Mouse (Mus musculus) left cerebral cortex, adult 8-10 months (tissue): ENCODE measurements at regions not wholly inside any gene's neighbourhood (a gene's known extent, or its start where the extent isn't known, plus 50 kb on each side); places are given as distances from the start of the nearest gene placed in this dataset.
"Not testable (repeated sequence)": the region's sequence is repeated elsewhere in the genome, so short reads cannot be mapped to it uniquely, and the experiment has no call there.

Source experiments
- DNase-seq, 2 experiments: peaks; one replicate each; pipeline ENCODE4 v3.0.0; 2022; ENCODE audit warnings: low spot score in 2 of 2

DNA sequence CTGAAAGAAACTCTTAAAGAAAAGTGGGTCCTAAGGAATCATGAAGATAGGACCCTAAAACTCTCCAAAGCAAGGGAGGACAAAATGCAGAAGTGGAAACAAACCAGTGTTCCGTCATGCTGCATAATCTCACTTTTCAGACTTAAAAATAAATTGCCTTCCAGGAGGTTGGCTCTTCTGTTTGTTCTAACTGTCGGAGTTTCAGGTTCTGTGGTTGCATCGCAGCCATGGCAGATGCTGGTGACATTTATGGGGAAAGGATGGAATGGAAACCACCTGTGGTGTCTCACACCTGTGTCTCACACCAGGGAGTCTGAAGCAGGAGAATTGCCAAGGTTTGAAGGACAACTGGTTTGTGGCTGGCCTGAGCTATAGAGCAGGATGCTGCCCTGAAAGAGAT lies 50.9 kb upstream of the Hivep1 start:
- no peak for DNase-seq

DNA sequence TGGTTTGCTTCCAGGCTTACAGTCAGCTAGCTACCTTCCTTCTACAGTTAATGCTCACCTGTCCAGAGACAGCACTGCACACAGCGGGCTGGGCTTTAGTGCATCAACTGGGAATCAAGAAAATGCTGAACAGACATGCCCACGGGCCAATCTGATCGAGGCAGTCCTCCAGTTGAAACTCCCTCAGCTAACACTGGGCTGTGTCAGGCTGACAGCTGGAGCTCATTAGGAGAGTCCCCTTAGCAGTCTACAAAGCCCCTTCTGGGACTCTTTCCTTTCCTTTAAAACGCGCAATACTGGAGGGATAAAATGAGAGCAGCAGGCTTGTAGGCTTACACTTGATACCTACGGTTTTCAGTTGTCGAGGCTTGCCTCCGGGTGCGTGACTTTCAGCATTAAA lies 53.9 kb upstream of the Hivep1 start:
- DNase-seq, result no peak

DNA sequence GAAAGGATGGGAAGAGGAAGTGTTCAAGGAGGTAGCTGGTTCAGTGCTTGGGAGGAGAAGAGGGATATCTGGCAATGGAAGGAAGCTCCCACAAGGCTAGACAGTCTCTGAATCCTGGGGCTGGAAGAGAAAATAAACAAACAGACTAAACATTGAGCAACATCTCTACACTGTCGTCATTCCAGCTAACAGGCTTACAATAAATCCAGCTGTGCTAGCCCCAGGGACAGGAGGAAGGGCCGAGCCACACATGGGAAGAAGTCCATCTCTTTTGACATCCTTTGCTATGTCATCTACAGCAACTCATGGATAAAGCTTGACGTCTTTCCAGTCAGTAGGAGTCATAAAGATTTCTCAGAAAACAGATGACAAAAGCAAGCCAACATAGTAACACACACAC lies 57.7 kb upstream of the Hivep1 start:
- DNase-seq, result no peak

DNA sequence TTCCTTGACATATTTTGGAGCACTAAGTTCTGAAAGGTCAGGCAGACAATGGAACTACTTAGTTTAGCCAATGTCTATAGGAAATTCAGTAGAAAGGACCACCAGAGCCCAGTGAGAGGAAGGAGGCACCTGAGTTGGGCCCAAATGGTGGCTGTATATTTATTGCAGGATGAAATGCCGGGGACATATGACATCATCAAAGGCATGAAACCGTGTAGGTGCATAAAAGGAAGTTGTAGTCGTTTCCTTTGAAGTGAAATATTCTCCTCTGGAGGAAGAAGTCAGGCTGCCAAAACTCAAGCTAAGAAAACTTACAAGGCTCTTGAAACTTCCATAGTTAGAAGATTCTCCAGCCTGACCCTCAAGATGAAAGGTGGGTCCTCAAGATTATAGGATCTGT lies 75.9 kb upstream of the Hivep1 start:
- DNase-seq, result no peak

DNA sequence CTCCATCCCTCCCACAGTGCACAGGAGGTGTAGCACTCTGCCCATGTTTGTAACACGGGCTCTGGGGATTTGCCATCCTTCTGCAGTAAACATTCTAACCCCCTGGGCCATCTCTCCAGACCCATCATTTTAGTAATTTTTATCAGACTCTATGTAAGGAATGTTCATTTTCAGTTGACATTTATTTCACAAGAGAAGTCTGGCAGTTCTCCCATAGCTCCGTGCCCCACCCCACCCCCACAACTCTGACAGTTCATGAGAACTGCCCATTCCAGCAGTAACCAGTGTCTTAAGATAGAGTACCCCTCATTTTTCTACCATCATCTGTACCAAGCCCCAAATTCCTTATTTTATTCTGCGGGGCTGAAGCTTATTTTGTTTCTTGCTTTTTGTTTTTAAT lies 88.9 kb upstream of the Hivep1 start:
- no peak for DNase-seq

DNA sequence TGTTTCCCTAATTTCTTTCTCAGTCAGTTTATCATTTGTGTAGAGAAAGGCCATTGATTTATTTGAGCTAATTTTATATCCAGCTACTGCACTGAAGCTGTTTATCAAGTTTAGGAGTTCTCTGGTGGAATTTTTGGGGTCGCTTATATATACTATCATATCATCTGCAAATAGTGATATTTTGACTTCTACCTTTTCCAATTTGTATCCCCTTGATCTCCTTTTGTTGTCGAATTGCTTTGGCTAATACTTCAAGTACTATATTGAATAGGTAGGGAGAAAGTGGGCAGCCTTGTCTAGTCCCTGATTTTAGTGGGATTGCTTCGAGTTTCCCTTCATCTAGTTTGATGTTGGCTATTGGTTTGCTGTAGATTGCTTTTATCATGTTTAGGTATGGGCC lies 90.9 kb upstream of the Hivep1 start:
- DNase-seq, result not testable (repeated sequence)

DNA sequence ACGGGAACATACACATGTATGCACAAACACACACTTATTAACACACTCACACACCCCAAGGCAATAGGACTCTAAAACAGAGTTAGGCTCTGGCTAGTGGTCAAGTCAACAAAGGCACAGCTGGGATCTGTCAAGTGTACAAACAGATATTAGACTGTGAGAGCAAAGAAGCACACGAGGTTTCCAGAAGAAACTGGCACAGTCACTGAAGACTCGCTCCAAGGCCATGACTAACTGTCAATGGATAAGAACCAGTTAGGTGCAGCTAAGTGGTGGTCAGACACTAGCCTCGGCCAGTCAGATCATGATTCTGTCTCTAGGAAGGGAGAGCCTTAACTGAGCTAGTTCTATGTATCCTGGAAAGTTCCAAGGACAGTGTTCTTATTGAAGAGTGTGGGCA lies 93.9 kb upstream of the Hivep1 start:
- DNase-seq, result no peak

DNA sequence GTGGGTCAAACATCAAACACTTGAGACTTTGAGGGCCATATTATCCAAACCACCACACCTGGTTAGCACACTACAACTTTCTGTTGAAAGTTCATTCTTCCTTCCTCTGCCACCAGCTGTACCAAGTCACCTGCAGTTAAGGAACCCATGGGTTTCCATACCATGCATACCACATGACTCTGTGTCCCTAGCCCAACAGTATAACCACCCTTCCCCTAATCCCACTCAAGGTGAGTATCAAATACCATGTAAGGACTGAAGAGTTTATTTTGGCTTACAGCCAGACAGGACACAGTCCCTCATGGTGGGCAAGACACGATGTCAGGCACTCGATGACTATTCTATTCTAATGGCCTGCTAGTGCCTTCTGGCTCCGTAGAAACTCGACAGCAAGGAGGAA lies 95.9 kb upstream of the Hivep1 start:
- DNase-seq, result no peak

DNA sequence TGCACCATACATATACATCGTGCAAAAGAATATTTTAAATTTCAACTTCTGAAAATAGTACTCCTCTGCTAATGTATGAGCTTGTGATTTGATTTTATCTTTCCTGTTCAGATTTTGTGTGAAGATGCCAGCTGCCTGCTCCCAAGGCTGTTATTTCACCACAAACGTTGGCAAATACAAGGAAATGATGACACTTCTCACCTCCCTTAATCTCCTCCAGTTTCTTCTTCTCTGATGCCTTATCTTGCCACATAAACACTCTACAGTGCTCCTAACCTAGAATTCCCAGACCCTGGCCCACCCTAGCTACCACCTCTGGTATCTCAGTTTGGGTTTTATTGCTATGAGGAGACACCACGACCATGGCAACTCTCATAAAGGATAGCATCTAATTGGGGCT lies 96.6 kb upstream of the Hivep1 start:
- no peak for DNase-seq

DNA sequence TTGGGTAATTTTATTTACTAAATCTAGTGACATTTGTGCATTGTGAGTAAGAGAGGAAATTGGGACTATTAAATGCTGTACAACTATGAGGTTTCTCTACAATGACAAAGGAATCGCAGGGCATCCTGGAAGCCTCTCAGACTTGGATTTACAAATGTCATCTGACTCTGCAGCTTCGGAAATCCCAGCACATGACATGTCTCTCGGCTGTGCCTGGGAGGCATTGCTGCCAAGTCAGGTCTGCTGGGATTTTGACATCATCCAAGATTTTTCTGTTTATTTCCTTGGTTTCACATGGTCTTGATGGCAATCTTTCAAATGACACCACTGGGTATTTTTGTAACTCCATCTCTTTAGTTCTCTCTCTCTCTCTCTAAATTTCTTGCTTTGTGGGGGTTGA lies 99.4 kb upstream of the Hivep1 start:
- no peak for DNase-seq

DNA sequence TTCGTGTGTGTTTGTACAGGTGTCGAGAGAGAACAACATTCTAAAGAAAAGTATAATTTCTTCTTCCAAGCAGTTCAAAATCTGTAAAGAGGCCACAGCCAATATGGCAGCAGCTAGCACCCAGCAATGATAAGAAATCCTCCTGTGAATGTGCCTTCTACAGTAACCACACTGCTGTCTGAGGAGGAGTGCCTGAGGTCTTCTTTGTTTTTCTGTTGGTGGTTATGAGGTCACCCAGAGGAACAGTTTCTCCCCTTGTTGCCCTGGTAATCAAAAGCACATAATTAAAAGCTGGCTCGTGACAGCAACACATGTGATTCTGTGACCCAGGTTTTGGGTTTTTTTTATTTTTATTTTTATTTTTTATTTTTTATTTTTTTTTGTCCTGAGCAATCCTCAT lies 100.8 kb upstream of the Adtrp start:
- no peak for DNase-seq

DNA sequence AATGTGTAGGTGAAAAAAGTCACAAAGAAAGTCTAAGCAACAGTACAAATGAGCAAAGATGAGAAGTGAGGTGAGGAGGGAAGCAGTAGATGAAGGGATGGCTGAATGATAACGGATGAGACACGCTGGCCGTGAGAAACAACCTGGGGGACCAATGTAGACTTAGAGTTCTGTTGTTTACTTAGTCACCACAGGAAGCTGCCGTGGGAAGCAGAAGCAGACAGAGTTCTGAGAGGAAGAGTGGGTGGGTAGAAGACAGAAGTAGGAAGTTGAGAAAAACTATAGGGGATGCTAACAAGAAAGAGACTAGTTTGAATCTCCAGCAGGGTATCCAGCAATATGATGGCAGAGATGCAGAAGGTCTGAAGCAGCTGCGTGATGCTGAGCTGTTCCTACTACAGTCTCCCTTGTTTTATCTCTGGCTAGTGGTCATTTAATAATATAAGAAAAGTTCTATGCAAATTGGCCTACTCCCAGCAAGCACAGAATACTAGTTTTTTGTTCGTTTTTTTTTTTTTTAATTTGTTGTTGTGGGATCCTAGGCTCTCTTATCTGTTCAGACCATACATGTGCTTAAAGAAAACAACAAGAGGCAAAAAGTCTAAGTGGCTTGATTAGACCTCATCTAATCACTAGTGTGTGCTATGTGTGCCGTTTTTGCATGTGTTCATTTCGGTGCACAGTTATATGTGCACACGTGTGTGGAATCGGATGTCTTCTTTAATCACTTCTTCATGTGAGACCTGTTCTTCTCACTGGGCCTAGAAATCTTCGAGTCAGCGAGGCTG lies 85.0 kb upstream of the Adtrp start:
- DNase-seq, result no peak

DNA sequence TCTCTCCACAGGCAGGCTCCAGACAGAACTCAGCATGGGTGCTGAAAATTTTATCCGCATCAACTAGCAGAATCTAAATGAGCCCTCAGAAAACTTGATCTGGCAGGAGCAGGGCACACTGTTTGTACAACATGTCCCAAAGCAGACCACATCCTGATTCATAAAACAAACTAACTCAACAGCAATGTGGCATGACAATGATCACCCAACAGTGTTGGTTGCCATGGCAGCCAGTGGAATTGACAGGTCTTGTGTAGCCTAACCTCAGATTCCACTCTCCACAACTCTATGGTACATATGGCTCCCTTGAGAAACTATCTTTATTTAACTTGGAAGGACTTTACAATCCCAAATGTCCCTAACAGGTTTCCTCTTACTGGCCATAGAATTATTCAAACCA lies 82.3 kb upstream of the Adtrp start:
- no peak for DNase-seq

DNA sequence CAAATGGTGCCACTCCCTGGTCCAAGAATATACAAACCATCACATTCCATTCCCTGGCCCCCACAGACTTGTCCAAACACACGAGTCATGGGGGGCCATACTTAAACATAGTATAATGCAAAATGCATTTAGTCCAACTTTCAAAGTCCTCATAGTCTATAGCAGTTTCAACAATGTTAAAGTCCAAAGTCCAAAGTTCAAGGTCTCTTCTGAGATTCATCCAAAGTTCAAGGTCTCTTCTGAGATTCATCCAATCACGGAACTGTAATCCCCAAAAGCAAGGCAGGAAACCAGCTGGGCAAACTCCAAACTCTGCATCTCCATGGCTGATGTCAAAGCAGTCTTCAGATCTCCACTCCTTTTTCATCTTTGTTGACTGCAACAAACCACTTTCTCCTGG lies 78.4 kb upstream of the Adtrp start:
- not testable (repeated sequence) for DNase-seq

DNA sequence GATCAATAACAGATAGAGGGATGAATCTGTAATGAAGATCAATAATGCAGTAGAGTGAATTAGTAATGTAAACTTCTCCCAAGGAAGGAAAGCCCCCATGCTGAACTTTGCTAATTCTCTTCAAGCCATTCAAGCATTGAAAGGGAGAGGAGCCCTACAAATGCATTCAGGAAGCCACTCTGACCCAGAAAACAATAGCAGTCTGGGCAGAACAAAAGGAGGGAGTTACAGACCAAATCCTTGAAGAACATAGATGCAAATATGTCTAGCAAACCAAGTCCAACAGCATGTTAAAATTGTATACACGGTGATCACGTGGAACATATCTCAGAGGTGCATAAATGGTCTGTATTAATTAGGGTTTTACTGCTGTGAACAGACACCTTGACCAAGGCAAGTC lies 77.7 kb upstream of the Adtrp start:
- no peak for DNase-seq

DNA sequence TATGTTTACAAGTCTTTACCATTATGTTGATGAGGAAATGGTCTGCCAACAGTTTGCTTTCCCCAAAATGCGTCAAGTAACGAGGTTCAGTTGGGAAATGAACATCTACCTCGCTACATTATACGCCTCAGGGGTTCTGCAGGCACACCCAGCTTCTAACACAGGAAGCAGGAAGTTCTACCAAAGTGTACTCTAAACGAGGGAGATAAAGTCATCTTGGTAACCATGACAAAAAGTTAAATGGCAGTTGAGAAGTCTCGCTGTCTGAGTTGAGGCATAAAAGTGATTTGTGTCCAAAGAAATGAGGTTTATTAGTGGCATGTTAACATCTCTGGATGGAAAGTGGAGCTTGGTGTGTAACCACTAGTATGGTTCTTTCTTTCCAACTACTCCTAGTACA lies 73.7 kb upstream of the Adtrp start:
- DNase-seq, result no peak

DNA sequence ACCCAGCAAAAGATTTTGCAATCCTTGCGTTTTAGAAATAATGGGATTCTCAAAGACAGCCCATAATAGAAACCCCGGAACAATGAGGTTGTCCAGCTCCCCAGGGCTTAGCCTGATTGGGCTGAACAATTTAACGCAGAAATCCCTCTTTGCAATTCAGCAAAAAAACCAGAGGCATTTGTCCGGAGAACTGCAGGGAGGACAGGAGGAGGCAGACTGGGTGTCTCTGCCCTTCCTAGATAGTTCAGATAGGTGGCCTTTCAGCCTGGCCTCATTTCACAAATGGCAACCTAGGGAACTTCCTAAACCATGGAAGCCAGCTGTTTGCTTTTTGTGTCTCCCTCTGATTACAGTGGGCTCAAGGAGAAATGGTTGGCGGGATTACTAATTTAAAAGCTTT lies 71.0 kb upstream of the Adtrp start:
- DNase-seq, result no peak

DNA sequence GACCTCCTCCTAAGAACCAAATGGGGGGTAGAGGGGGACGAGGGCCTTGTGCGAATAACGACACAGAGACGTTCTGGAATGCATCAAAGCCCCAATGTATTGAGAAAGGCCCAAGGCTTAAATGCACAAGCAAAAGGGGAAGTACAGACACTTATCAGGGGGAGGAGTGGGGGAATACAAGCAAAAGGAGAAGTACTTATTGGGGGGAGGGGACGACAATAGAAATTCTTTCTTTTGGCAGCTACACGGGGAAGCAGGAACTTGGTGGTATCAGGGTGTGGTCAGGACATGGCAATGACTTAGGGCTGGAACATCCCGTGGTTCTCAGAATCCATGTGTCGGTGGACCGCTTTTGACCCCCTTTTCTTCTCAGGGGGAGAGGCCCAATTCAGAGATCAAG lies 68.3 kb upstream of the Adtrp start:
- not testable (repeated sequence) for DNase-seq

DNA sequence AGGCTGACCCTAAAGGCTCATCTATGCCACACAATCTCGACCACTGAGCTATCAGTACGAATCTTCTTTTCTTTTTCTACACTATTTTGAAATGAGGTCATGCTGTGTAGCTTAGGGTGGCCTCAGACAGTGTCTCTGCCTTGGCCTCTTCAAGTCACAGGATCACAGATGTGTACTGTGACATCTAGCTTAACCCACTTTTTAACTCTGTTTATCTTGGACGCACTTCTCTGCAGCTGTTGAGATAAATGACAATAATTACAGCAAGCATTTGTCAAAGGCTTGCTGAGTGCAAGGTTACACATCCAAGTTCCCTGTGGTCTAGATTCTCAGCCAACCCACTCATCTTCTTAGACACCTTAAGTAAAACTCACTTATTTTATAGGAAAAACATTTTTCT lies 63.3 kb upstream of the Adtrp start:
- no peak for DNase-seq

DNA sequence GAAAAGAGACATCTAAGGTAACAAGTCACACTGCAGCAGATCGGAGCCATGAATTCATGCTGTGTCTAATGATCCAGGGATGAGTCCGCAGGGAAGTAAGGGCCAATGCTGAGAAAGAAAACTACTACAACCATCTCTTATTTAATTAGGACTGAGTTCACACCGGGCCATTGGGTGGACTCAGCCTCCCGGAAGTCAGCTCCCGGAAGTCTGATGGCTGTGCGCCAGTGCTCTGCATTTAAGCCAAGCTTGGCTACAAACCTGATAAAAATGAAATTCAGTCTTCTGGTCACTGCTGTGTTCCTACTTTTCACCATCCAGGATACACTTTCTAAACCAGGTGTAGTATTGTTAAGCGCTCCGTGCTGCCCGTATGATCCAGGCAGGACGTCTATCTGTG lies 62.8 kb upstream of the Adtrp start:
- no peak for DNase-seq

DNA sequence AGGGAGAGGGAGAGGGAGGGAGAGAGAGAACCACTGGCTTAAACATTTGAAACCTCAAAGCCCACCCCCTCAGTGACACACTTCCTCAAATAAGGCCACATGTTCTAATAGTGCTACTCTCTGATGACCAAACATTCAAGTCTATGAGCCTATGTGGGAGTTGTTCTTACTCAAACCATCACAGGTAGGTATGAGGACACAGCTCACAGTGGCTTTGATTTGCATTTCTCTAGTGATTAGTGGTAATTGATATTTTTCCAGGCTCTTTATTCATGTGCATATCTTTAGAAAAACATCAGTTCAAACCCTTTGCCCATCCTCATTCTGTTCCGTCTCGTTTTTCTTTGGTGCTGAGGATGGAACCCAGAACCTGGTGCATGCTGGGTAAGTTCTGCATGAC lies 59.5 kb upstream of the Adtrp start:
- no peak for DNase-seq

DNA sequence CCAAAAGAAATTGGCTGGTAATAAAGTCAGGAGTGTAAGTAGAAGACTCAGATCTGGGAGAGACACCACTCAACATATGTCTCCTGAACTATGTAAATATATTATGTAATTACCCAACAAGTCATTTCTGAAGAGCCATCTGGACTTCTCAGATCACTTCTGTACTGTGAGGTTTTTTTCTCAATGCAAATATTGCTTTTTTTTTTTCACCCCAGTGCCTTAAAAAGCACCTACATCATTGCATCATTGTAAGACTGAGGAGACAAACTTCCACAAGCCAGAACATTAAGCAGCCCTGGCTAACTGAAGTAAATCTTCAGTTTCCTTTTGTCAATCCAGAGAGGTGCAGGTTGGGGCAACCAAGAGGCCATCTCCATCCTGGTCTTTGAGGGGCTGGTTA lies 55.8 kb upstream of the Adtrp start:
- DNase-seq, result peak in 1 of 2 experiments; percentile 5

DNA sequence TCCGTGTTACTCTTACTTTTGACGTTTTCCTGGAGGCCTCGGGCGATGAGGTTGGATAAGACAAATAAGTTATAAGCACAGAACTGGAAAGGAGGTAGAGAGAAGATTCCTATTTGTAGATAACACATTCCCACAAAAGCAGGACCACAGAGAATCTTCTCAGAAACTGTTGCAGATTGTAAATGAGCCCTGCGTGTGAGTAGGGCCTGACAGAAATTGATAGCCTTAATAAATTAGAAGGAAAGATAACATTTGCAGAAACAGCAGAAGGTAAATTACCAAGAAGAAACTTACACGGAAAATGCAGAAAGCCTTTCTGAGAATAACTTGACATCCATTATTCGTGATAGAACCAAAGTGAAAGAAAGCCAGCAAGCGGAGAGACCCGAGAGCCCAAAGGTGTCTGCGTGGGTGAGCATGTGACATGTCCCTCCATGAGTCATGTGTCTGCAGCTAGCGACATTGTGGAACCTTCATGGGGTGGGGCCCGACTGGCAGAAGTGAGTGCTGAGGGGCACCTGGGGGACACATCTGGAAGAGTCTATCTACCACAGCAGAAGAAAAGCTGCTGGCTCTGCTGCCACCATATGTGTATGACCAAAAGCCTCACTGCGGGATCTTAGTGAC lies 52.5 kb upstream of the Adtrp start:
- DNase-seq, result no peak

DNA sequence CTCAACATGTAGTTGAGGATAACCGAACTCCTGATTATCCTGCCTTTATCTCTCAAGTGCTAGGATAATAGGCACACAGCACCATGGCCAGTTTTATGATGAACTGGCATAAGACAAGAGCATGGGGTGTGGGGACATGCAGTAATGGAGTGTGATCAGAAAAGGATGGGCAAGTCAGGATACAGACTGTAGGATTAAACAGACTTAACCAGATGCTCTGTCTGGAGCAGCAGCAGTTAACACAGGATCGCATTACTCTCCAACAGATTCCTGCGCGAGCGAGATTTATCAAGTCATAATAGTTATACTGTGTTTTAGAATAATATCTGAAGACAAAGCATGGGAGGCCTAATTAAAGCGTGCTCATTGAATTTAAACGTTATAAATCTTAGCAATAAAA lies 51.8 kb upstream of the Adtrp start:
- DNase-seq, result no peak
